Mouse (Mus musculus) layer of hippocampus, adult 9-11 months (tissue): ENCODE results near the gene 9930111J21Rik2.
"Not testable (repeated sequence)": the region's sequence is repeated elsewhere in the genome, so short reads cannot be mapped to it uniquely, and the experiment has no call there.

Source experiments
- DNase-seq: peaks from one replicate; pipeline ENCODE4 v3.0.0; 2022

9930111J21Rik2 gene

DNA sequence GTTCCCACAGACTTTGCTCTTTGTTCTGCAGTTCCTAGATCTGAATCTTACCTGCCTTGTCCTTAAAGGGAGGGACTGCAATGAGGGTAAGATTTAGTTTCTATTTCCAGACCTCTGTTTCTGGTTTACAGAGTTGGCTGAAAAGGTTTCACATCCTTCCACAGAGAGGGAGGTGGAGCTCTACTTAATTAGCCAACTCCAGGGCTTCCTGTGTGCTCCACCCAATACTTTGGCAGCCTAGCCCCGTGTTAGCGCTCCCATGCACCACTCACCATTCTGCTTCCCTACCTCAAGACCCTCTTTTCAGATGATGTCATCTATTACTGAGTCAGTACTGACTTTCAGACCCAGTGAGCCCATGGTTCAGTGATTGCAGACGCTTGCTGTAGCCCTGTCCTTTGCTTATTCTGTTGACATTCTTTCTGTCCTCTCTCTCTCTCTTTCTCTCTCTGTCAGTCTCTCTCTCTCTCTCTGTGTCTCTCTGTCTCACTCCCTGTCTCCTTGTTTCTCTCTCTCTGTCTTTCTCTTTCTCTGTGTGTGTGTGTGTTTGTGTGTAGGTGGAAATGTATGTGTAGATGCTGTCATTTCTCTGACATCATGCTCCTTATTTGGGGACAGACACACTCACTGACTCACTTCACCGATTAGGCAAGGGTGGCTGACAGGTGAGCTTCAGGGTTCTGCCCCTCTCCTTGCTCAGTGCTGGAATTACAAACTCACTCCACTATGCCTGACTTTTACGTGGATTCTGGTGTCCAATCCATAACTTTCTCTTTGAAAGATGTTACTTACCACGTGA, at the start of gene 9930111J21Rik2:
TSS of gene 9930111J21Rik2 (minus strand) at position 150 of the 799 bp plus-strand sequence.
- DNase-seq = not testable (repeated sequence)

DNA sequence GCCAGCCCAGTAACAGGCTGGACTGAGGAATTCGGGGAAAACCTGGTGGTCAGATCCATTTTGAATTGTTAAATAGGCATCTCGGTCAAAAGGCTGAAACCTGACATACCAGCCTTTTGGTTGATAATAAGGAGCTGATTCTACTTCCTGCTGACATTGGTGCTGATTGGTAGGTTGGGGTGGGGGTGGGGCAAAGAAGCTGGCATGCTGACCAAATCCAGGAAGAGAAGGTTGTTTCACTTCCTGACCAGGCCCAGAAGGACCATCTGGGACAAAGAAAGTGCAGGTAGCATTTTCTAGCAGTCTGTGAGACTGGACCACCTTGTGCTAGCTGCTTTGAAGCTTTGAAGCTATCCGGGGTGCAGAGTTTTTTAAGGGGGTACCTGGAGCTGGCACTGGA, 49.4 kb upstream of the 9930111J21Rik2 start:
- DNase-seq = no peak

DNA sequence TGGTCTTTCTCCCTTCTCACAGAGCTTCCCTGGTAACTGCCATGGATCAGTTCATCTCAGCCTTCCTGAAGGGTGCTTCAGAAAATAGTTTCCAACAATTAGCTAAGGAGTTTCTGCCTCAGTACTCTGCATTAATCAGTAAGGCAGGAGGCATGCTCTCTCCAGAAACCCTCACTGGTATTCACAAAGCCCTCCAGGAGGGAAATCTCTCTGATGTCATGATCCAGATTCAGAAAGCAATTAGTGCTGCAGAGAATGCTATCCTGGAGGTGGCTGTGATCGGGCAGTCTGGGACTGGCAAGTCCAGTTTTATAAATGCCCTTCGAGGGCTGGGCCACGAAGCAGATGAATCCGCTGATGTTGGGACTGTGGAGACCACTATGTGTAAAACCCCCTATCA, 44.3 kb upstream of the 9930111J21Rik2 start:
- DNase-seq = no peak

DNA sequence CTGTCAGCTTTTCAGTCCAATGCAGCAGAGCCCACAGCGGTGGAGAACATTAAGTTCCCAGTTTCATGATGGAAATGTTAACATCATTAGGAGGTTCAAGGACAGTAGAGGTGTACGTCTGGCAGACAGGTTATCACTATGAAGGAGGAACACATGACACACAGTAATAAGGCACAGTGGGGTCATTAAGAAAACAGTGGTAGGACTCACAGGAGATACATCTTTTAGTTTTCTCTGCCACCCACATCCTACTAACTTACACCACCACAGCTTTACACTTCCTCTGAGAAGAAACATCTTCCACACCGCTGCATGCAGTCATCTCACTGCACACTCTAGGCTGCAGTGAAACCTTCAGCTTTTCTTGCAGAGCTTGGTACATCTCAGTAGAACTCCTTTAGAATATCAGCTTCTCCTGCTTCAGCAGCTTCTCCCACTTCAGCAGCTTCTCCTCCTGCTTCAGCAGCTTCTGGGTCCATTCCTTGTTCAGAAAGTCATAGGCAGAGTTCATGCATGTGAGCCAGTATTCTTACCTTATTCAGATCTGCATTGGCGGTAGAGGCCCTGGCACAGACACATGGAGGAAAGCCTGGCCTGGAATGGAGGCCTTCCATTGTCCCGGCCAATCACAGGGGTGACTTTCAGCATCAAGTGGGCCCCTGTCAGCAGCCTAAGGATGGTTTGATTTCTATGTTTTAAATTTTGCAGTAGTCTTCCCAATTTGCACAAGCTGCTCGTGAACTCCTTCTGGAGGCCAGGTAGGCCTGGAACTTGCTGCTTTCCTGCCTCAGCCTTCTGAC, 43.0 kb upstream of the 9930111J21Rik2 start:
- no peak for DNase-seq

DNA sequence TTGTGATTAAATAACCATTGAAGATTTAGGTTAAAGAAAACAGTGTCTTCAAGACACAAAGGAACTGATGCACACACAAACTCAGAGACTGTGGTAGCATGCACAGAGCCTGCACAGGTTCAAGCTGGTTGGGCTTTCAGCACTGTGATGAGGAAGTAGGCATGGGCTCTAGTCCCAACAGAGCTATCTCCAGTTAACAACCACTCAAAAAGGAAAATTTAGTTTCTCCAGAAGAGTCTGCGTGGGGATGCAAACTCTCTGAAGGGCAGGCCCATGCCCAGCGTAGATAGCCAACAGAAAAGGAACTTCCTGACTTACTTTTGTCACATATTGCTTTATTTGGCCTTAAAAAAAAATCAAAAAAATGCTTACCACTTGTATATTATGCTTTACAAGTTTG, 41.7 kb upstream of the 9930111J21Rik2 start:
- DNase-seq = no peak

DNA sequence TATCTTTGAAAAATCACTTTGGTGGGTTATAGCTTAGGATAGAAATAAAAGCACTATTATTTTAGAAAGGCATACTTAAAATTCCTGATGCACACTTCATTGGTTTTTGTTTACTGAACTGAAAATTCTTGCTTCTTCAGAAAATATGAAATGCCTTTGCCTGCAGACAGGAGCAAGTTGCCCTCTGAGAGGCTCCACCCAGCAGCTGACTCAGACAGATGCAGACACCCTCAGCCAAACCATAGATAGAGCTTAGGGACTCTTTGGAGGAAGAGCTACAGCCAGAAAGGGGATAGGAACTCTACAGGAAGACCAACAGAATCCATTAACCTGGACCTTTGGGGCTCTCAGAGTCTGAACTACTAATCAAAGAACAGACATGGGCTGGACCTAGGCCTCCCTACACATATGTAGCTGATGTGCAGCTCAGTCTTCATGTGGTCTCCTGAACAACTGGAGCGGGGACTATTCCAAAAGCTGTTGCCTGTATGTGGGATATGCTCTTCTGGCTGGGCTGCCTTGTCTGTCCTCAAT, 41.1 kb upstream of the 9930111J21Rik2 start:
- no peak for DNase-seq

DNA sequence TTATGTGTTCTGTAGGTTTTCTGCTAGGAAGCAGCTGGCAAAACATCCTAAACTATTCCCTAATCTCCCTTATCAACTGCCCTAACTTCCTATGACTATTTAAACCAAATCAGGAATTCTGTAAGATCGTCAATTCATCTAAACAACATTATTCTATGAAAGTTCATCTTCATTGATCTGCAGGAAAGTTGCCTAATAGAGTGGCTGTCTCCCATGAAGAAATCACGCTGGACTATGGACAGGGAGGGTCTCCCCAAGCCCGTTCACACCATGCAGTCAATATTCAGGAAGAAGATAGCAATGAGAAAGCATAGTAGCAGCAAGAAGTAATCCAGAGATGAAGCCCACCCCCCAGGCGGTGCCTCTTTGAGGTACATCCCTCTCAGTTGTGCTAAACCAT, 40.1 kb upstream of the 9930111J21Rik2 start:
- DNase-seq = no peak

DNA sequence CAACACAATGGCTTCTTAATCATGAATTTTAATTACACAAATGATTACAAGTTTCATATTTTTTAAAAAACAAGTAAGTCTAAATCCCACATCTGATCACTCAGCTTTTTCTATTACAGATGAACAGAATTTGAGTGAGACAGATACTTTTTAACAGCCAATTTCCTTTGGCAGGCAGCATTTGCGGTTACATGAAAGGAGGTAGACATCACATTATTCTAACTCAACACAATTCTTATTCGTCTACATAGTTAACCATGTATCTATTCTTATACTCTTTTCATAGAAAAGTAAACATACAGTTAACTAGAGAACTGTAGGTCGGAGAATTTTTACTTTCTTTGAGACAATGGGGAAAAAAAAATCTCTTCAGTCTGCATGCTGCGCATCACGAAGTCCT, 39.5 kb upstream of the 9930111J21Rik2 start:
- DNase-seq = no peak

DNA sequence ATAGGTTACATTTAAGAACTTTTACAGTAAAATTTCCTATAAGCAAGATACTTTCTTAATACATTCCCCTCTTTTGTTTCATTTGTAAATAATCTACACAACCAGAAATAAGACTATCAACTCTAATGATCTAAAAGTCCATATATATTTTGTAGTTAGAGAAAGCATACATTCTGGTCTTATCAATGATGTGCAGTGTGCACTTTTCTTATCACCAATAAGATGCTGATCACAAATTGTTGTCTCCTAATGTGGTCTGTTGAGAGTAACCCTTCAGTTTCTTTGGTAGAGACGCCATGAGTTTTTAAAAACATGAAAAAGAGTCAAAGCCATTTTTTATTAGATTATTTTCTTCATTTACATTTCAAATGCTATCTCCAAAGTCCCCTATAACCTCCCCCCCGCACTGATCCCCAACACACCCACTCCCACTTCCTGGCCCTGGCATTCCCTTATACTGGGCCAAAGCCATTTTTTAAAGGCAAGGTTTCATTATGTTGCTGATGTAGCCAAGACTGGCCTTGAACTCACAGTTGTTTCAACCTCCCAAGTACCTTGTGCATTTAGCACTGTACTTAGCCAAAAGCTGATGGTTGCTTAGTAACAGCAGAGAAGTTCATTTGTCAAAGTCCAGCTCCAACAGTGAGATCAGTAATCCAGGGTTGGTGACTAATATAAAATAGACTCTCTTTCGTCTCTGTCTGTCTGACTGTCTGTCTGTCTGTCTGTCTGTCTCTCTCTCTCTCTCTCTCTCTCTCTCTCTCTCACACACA, 38.9 kb upstream of the 9930111J21Rik2 start:
- DNase-seq = no peak

DNA sequence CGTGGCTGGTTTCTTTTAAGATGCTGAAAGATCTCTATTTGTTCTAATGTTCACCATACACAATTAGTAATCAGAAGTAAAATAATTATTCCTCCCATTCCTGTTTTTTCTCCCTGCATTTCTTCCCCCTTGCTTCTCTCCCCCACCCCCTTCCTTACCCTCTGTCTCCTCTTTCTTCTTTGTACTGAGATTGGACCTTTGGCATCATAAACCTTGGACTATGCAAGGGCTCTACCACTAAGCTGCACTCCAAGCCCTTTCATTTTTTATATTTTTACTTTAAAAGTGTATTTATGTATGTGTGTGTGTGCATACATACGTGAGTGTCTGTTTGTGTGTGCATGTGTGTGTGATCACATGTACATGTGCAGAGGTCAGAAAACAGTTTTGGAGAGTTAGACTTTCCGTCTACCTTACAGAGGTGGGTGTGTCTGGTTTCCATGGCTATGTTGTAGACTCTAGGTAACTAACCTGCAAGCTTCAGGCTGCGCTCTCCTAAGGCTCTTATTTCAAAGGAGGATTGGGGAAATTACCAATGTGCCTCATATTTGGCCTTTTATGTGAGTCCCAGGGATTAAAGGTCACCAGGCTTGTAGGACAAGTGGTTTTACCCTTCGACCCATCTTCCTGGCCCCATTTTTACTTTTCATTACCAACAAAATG, 38.1 kb upstream of the 9930111J21Rik2 start:
- DNase-seq = no peak

DNA sequence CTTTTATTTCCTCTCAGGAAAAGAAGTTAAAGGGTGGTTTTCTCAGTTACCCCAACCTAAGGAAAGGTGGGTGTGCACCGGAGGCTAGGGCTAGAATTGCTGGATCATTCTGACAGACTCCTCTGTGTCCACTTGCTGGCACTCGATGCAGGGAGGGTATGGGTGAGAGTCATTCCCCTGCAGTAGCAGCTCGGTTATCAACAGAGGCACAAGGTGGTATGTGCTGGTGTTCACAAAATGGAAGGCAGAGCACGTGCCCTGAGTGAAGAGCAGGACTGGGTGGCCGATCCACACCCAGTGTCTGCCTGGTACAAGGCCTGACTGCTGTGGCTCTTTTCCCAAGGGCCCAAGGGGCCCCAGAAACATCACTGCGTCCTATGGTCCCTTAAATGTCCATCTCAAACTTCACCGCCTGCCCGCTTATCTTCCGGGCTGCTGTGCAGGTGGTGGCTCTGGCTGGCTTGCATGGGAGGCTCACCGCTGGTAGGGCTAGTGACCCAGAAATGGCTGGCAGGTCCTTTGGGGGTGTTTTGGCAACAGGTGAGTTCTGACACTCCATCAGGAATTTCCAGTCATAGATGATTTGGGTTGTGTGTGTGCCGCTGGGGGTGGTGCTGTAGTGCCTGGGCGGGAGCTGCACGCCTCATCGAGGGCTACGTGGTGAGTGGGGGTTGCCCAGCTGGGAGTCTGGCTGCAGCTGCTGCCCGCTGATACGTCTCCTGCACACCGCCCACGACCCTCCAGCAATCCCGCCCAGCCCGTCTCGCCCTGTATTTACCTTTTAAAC, 37.0 kb upstream of the 9930111J21Rik2 start:
- no peak for DNase-seq

DNA sequence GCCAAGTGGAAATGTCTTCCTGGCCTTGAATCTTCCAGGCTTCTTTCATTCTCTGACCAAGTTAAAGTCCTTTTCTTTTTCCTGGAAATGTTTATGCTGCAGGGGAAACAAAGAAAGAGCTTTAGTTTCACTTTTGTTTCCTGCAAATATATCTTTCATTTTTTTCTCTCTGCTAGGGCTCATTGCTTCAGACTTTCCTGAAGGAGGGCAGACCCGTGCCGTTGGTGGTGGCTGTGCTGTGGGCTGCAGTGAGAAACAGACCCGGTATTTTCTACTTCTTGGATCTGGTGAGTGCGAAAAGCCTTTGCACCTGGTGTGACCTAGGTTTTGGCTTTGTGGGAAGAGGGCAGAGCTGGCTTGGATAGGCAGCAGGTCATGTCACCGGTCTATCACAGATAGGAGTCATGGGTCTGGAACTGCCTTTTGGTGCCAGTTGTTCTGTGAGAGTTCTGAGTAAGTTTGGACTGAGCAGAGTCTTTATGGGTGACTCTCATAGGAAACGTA, 35.9 kb upstream of the 9930111J21Rik2 start:
- DNase-seq = no peak

DNA sequence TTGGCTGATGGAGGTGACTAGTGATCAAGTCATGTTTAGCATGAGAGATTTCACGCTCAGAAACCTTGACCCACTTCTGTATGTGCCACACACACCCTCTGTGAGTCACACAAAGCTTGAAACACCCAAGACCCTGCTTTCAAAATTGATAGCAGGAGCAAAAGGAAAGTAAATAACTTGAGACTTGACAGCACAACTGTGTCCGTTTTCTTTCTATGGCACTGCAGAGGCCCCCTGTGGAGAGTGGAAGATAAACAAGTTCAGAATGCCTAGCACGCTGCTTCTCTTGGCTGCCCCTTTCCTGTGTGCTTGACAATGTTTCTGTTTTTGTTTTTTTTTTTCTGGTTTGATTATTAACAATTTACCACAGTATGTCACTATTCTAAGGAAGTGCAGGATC, 33.8 kb upstream of the 9930111J21Rik2 start:
- no peak for DNase-seq

DNA sequence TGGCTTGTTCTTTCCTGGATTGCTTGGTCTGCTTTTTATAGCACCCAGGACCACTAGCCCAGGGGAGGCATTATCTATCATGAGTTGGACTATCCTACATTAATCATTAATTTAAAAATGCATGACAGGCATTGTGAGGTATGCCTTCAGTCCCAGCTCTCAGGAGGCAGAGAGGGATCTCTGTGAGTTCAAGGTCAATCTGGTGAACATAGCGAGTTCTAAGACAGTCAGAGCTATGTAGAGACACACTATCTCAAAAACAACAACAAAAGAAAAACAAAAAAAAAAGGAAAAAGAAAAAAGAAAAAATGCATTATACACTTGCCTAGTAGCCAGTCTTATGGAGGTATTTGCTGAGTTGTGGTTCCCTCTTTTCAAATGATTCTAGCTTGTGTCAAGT, 33.3 kb upstream of the 9930111J21Rik2 start:
- no peak for DNase-seq

DNA sequence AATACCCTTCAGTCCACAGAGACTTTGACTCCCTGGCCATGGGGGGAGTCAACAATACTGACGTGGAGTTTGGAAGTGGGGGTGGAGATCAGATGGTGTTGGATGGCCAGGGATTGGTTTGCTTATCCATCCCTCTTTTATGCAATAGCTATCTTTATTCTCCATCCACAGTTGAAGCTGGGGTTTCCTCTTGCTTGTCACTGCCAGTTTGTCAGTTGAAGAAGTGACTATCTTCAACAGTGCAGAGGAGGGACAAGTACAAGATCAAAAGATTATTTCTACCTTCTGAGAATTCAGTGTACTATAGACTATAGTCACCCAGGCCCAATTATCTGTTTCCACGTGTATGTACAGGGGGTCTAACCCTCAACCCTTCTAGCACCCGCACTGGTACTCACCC, 32.8 kb upstream of the 9930111J21Rik2 start:
- DNase-seq = no peak

DNA sequence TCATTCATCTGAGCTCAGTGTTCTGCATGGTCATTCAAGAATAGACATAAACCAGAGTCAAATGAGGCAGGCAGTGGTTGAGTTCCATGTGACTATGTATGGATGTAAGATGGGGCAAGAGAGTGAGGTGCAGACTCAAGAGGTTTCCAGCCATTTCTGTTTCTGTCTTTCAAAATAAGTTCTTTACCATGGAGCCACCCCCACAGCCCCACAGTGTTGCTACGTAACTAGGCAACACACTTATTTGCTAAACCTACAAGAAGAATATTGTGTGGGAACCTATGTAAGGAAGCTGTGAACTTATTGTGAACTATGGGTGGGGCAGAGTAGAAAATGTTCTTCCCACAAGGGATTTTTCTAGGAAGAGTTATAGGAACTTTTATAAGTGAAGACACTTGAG, 32.1 kb upstream of the 9930111J21Rik2 start:
- DNase-seq = no peak

DNA sequence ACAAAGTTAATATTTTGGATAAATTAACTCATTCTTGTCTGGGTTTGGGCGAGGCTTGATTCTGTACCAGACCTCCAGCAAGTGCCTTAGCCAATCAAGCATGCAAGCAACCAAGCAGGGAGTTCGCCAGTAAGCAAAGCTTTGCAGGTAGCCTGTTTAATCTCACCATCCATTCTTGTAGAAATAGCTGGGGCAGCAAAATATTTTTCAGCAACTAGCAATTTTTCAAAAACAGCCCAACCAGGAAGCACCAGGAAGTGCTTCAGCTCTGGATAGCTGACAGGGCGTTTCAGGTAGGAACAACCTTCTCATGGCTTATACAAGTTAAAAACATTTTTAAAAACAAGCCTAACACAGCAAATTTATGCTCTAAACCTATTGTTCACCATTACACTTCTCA, 30.8 kb upstream of the 9930111J21Rik2 start:
- no peak for DNase-seq

DNA sequence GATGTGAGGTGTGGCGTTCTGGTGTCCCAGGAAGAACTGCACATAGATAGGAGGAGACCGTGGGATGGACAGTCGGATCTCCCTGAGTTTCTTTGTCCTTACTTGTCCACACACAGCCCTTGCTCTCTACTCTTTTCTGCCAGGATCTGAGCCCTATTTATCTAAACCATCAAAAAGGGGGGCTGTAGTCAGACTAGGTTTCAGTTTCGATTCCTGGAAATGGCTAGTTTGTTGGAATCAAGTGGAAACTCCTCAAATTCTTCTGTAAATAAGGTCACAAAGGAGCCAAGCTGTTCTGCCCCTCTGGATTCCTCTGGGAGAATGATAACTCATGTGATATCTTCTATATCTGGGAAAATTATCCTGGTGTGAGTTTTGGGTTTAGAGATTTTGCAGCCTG, 30.3 kb upstream of the 9930111J21Rik2 start:
- DNase-seq = no peak

DNA sequence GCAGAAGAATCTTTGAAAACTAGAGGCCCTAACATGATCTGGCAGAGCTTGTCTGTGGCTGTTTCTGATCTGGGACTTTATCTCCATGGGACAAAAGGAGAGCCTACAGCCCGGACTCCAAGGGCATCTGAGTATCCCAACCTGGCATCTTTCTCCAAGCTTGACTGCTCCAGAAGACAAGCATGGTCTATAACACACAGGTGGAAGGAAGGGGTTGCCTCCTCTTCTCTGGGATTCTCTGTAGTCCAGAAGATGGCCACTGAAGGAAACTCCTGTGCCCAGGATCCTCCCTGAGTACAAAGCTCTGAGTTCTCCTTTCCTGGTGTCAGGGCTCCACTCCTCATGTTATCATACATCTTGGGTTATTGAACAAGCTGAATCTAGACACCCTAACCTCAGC, 29.6 kb upstream of the 9930111J21Rik2 start:
- no peak for DNase-seq

DNA sequence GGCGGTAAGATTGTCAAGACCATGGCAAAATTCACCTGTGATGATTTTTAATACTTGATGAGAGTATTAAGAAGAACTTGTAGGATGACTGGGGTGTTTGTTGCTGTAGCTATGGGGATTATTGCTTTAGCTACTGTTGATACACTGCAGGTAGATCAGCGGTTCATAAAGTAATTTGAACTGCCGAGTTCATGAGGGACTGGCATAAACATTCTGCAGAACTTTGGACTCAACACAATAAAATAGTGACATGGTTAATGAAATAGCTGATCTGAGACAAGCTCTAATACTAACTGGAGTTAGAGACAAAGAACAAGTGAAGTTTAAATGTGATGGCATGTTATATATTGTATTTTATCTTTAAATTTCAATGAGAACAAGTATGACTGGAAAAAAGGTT, 27.7 kb upstream of the 9930111J21Rik2 start:
- no peak for DNase-seq

DNA sequence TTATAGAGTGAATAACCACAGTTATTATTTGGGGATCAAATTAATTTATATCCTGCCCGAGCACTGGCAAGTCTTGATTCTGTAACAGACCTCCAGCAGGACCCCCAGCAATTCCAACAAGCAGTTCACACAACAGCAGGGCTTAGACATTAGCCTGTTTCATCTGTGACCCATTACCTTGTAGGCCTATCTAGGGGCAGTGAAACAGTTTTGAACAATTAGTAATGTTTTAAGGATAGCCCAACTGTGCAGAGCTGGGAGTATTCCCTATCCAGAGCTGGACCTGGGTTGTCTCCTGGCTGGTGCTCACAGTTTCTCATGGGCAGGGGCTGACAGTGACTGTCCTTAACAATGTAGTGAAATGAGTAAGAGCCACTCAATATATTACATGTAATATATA, 26.0 kb upstream of the 9930111J21Rik2 start:
- DNase-seq = no peak
